Mouse (Mus musculus) R1 (cell line): ENCODE results near the gene Gsc.
"Not testable (repeated sequence)": the region's sequence is repeated elsewhere in the genome, so short reads cannot be mapped to it uniquely, and the experiment has no call there.

Experiments used
- DNase-seq: peaks from one replicate; pipeline ENCODE4 v3.0.0-alpha.2; 2018; ENCODE audit warnings: low read depth, low spot score

The Gsc gene

DNA sequence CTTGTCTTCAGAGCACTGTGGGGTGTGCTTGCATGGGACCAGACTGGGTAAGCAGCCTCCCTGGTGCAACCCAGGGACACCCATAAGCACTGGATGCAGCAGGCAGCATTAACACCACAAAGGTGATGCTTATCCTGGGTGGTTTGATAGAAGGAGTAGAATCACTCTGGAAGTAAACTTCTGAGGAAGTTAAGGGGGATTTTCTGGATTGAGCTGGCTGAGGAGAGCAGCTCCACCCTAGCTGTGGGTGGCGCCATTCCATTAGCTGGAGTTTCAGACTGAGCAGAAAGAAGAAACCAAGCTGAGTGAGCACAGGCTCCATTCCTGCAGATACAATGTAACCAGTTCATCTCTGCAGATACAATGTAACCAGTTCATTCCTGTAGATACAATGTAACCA is 20.1 kb downstream of the Gsc start:
- peak; percentile 59 for DNase-seq

DNA sequence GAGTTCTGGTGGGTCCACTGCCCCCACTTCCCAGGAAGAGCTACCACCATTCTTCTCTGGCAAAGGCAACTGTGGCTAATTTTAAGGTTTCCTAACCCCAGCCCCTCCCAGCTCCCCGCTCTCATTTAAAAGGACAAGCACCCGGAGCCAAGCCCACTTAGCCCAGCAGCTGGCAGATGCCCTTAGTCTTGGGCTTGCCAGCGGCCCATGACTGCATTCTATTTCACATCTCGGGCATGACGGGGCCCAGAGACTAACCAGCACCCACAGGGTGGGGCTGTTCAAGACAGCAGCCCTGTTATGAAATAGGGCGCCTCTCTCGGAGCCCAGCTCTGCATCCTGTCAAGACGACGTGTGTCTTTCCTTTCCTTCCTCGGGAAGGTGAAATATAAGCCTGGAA is 22.9 kb downstream of the Gsc start:
- no peak for DNase-seq

DNA sequence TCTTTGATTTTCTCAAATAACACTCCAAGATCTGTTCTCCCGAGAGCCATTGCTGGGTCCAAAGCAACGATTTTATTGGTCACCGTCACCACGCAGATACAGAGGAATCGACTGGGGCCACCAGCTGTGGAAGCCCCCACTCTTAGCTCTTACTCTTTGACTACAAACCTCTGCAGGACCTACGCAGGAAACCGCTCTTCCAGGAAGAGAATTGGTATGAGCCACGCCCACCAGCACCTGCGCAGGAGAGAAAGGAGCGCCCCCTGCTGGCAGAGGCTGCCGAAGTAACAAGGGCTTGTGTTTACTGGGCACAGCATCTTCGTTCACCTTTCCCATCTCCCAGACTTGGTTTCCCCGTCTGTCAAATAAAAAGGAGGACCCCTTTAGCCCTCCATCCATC is 25.0 kb downstream of the Gsc start:
- peak; percentile 89 for DNase-seq

DNA sequence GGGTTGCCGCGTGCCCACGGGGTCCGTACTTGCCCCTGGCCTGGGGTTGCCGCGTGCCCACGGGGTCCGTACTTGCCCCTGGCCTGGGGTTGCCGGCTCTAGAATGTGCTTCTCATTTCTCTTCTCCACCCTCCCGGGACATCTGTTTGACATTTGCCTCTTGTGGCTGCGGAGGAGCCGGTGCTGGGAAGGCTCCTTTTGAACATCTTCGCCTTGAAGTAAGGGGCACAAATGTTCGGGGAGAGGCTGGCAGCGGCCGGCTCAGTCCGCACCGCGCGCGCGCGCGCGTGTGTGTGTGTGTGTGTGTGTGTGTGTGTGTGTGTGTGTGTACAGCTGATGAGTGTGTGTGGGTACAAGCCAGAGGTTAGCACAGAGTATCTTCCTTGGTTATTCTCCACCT is 26.1 kb downstream of the Gsc start:
- not testable (repeated sequence) for DNase-seq

DNA sequence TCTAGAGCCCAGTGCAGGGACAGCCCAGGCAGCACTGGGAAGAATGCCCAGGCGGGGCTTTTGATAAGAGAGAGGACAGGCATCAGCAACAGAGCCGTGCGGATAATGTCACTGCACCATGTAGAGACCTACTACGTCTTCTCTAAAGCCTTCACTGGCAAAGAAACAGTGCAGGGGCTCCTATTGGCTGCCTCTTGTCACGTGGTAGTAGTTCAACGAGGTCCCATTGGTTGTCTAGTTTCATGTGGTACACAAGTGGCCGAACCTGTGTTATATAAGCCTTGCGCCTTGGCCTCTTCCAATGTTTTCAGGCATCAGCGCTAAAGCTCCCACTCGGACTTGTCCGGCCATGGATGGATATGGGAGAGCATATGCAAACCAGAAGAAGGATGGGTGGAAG is 29.4 kb downstream of the Gsc start:
- peak; percentile 75 for DNase-seq

DNA sequence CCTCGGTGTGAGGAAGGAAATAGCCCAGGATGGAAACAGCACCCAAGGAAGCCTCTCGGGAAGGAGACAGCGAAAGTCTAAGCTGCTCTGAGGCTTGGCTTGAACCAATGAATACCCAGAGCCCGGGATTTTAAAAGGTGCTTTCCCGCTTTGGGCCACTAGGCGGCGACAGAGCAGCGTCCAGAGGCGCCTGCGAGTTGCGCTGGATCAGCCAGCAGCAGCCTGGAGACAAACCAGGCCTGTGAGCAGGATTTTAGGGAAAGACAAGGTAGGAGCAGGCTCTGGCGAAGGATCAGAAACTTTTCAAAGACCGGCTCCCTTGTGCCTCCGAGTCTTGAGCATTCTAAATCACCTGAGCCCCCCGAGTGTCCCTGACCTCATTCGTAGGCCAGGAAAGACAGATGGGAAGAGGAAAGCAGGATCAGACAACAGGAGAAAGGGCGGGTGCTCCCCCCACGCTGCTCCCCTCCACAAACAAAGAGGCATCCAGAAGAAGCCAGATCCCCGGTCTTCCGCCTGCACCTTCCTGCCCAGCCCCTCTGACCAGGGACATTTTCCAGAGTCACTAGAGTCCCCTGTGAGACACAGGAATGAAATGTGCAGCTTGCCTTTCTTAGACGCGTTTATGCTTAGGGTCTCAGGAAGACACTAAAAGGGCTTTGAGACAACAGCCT is 32.9 kb downstream of the Gsc start:
- DNase-seq = peak; percentile 83

DNA sequence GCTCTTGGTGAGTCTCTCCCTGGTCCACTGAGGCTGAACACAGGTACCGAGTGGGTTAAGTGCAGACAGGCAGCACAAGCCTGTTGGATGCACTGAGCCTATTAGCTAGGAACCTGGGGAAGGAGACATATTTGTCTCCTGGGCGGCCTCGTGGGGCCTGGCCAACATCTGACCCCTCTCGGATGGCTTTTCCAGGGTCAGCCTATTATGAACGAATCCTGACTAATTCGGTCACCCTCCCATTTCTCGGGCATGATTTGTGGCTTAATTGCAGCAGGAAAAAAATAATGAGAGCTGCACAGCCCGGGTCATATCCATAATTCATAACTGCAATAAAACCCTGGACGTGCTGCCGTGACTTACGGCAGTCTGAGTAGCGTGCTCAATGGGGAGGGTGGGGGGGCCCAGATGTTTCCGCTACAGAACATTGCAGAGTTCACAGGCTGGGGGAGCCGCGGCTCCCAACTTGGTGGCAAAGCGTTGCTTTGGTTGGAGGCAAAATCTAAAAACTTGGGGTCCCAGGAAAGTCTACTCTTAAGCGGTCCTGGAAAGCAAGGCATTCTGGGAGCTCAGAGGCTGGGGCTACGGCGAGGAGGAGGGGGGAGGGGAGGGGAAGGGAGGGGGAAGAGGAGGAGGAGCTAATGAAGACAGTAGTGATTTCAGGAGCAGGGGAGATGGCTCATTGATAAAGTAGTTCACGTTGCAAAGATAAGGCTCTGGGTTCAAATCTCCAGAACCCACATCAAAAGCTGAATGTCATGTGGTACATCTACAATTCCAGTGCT is 39.0 kb downstream of the Gsc start:
- peak; percentile 75 for DNase-seq

DNA sequence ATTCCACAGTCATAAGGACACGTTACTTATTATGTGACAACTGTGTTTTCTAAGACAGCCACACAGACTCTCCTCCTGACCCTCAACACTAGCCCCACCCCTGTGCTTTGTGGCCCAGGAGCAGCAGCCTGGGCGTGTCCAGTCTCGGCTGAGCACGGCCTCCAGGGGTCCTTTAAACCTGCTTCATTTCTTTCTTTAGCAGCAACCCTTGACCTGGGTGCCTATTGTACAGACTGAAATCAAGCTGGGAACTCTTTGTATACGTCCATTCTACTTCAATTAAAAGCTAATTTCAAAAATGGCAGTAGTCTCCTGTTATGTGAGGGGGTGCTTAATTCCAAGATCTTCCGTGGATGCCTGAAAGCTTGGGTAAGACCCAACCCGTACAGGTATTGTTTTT is 39.9 kb downstream of the Gsc start:
- peak; percentile 93 for DNase-seq

DNA sequence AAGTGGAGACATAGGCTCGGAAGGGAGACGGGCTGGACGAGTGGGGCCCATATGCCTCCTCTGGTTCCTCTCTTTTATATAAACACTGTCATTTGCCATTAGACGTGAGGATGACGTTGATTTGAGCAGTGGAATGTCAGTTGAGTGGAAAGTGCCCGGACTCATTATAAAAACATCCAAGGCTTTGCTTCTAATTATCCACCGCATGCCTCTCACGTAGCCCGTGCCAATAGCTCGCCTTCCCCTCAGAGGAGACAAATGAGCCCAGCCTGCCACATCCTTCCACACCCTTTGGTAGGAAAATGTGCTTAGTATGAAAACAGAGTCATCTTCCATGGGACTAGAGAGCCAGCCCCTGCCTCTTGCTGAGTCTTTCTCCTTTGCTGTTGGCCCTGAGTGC is 41.8 kb downstream of the Gsc start:
- DNase-seq = no peak

DNA sequence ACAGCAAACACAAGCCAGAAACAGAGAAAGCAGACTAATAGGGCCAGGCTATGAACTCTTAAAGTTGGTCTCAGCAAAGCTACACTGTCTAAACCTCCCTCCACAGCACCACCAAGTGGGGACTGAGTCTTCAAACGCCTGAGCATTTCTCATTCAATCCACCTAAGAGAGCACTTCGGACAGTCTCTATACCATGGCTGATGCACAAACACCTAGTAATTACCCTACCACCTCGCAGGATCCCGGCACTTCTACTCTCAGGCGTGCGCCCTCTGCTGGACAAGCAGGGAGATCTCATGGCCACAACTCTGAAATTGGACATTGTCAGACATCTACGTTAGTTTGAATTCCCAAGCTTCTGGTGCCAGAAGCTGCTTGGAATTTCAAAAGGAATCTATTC is 46.2 kb downstream of the Gsc start:
- DNase-seq = peak; percentile 85

DNA sequence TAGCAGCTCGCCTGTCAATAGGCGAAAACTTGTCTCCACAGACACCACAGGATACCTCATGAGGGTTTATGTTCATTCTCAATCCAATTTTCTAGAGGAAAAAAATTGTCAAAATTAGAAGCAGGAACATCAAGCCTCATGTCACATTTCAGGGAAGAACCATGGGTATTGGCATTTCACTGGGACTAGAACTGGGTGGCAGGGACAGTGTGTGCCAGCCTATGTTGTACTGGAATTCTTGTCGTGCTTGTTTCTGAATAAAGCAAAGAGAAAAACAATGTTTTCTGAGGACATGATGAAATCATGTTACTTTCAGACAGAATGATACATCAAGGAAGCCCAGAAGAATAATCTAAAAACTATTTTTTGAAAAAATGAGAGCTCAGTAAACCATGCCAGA is 47.5 kb downstream of the Gsc start:
- DNase-seq = no peak

DNA sequence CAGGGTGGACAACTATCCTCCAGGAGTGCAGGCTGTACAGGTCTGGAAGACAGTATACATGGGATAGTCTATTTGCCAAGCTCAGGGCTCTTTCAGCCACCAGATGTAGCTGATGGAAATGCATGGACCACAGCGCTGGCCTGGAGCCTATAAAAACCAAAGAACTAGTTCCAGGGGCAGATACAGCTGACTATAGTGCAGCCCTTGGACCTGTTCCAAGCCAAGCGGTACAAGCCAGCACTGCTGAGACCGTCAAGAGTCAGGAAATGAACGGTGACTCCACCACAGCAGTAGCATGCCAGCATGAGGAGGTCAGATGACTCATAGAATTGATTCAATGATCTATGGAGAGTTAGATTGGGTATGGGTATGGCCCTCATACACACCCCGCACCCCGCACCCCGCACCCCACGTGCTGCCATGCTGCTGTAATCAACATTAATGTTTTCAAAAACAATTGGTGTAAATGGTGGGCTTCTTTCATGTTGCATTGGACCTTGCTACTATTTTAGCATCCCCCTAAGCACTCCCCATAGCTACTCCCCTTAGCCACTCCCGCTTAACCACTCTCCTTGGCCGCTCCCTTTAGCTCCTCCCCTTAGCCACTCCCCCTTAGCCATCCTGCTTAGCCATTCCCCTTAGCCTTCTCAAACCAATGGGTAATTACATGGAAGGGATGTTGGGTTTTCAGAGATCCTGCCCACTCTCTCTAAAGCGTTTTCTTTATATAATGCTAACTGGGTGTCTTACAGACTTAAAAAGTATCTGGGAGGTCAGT is 50.3 kb downstream of the Gsc start:
- DNase-seq = peak; percentile 79
